Mouse (Mus musculus): ENCODE results near the gene Snx22. TPM values are rescaled to one million over a fixed set of nuclear protein-coding genes. Genes with fewer than 3 reads are reported as not detected.
A peak's percentile ranks its signal among the peaks of the same experiment; 100 is the strongest.

The Snx22 gene
- total RNA-seq, 2 experiments from 2014 or later, result 4.6 to 6.9 TPM

- Histone ChIP-seq H3K4me3 (no peak overlapping the region), H3K27ac (peak overlapping the region; percentile 86)
- DNase-seq (ENCODE audit: low spot score in 2 of 2), result no peak
- TF ChIP-seq CTCF (conservative IDR thresholded peaks at IDR 0.05), result no peak
Observed at GRCm38 (mm10) chr9:66039290-66039689, 30.2 kb downstream of the Snx22 start.

- no peak for TF ChIP-seq CTCF (conservative IDR thresholded peaks at IDR 0.05)
- no peak for DNase-seq (ENCODE audit: low spot score in 2 of 2)
- H3K27ac ChIP-seq, result peak overlapping the region; percentile 86
- no peak overlapping the region for H3K4me3 ChIP-seq
Observed at GRCm38 (mm10) chr9:66038581-66038980, 30.9 kb downstream of the Snx22 start.

GRCm38 (mm10) chr9:66038082-66038481 lies 31.4 kb downstream of the Snx22 start:
- DNase-seq (ENCODE audit: low spot score in 2 of 2), result peak; percentile 59 to 68
- peak overlapping the region; percentile 86 for H3K27ac ChIP-seq

GRCm38 (mm10) chr9:66020601-66021000 lies 48.9 kb downstream of the Snx22 start:
- DNase-seq (ENCODE audit: low spot score in 2 of 2), result no peak
- TF ChIP-seq CTCF (conservative IDR thresholded peaks at IDR 0.05), result no peak
- Histone ChIP-seq H3K4me3 (no peak overlapping the region), H3K27ac (no peak overlapping the region)

More at GRCm38 (mm10) chr9:66038082-66038481, 31.4 kb downstream of the Snx22 start:
- no peak for TF ChIP-seq CTCF (conservative IDR thresholded peaks at IDR 0.05)
- H3K4me3 ChIP-seq, result no peak overlapping the region

Other genes with a start within 250 kb of the Snx22 start
- 10 to 100 TPM; 54.2 to 62.2 TPM for gene Zfp609, start 242.2 kb downstream of the Snx22 start, total RNA-seq (2021)
- gene Pclaf, start 179.5 kb downstream of the Snx22 start, total RNA-seq (2021), result under 1 TPM; 0.64 to 0.97 TPM
- gene Trip4, start 160.9 kb downstream of the Snx22 start, total RNA-seq (2021), result 10 to 100 TPM; 39.0 to 41.2 TPM
- 10 to 100 TPM; 41.6 to 44.0 TPM for gene Csnk1g1, start 160.8 kb downstream of the Snx22 start, total RNA-seq (2021)
- 100 to 1,000 TPM; 195 to 201 TPM for gene Ppib, start 9.5 kb downstream of the Snx22 start, total RNA-seq (2021)
- gene Snx1, start 56.9 kb upstream of the Snx22 start, total RNA-seq (2021), result 10 to 100 TPM; 85.5 to 86.1 TPM
- 10 to 100 TPM; 25.9 to 26.3 TPM for gene Ciao2a, start 56.9 kb upstream of the Snx22 start, total RNA-seq (2021)
- gene Dapk2, start 88.5 kb upstream of the Snx22 start, total RNA-seq (2021), result under 1 TPM; 0.47 to 0.61 TPM

Data from layer of hippocampus, adult 2 months (tissue).